Mouse (Mus musculus): ENCODE measurements around the gene Nudt22.

DNA sequence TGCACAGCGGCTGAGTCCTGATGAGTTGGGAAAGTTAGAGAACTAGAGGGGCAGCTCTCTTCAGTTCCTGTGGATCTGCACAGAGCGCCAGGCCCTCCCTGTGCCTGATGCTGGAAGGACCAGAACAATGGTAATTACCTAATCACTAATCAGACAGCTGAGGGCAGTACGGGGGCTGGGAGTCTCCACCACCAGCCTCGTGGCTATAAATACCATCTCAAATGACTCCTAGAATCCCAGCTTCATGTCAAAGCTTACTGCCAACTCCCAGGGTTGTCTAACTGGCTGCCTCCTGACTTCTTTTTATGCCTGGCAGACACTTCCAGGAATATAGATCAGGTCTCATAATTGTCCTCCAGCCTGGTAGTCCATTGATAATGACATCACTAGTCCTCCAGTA is 48.8 kb upstream of the Nudt22 start:
- no peak for TF ChIP-seq CTCF (IDR thresholded peaks at IDR 0.05; ENCODE audit: extremely low read depth, insufficient read depth, insufficient read length, insufficient replicate concordance)
- no peak for TF ChIP-seq POLR2A (IDR thresholded peaks at IDR 0.05; ENCODE audit: low read depth, low read length)

All from spleen, adult 2 months (tissue).